Comparison of ENCODE assay signal across 8 mouse cellular contexts in genomic region chr2:117180250-117180885, GRCm38 (mm10). TPM values are rescaled to one million over a fixed set of nuclear protein-coding genes. Genes with fewer than 3 reads are reported as not detected.
A peak's percentile ranks its signal among the peaks of the same experiment; 100 is the strongest.
DNase-seq lines count a peak whose midpoint lies in the region; ATAC-seq lines count a peak whose summit lies in the region.

No protein-coding gene starts in this region.

- peaks cover 67% of the 10 kb centered on the region for H3K36me3 ChIP-seq in embryonic facial prominence, embryonic 14.5 days (ENCODE audit: control insufficient read depth, insufficient read depth, low read length)
- peaks cover 9% of the 10 kb centered on the region for H3K36me3 ChIP-seq in heart, embryonic 11.5 days (ENCODE audit: control insufficient read depth, insufficient read depth, low read length)
- peaks cover 13% of the 10 kb centered on the region; the same call in 1 of the 2 replicates for H3K36me3 ChIP-seq in liver, embryonic 12.5 days
- H3K36me3 ChIP-seq in neural tube, embryonic 11.5 days (ENCODE audit: control insufficient read depth, insufficient read depth, low read length), result peaks cover 4% of the 10 kb centered on the region
- peaks cover 17% of the 10 kb centered on the region for H3K36me3 ChIP-seq in stomach, embryonic 15.5 days

- 37% methylated on average over 7 of the region's 7 CpGs for WGBS in embryonic facial prominence, embryonic 14.5 days
- 42% methylated on average over 7 of the region's 7 CpGs for WGBS in heart, embryonic 11.5 days (ENCODE audit: insufficient replicate concordance)
- 43% methylated on average over 7 of the region's 7 CpGs for WGBS in liver, embryonic 12.5 days (ENCODE audit: insufficient replicate concordance)
- WGBS in neural tube, embryonic 11.5 days, result 49% methylated on average over 7 of the region's 7 CpGs
- 38% methylated on average over 7 of the region's 7 CpGs for WGBS in stomach, embryonic 15.5 days

- H3K4me3 ChIP-seq in embryonic facial prominence, embryonic 14.5 days (ENCODE audit: low read depth, low read length), result no peak overlapping the region
- no peak overlapping the region for H3K4me3 ChIP-seq in heart, embryonic 11.5 days (ENCODE audit: low read depth, low read length)
- H3K4me3 ChIP-seq in liver, embryonic 12.5 days, result no peak overlapping the region
- no peak overlapping the region for H3K4me3 ChIP-seq in neural tube, embryonic 11.5 days (ENCODE audit: low read depth, low read length)
- H3K4me3 ChIP-seq in stomach, embryonic 15.5 days (replicated peaks), result no peak overlapping the region

- no peak overlapping the region for H3K4me2 ChIP-seq in embryonic facial prominence, embryonic 14.5 days (ENCODE audit: low read depth, low read length)
- no peak overlapping the region for H3K4me2 ChIP-seq in heart, embryonic 11.5 days
- H3K4me2 ChIP-seq in liver, embryonic 12.5 days, result no peak overlapping the region
- no peak overlapping the region for H3K4me2 ChIP-seq in neural tube, embryonic 11.5 days (ENCODE audit: low read depth)
- no peak overlapping the region for H3K4me2 ChIP-seq in stomach, embryonic 15.5 days

- H3K27ac ChIP-seq in embryonic facial prominence, embryonic 14.5 days (replicated peaks; ENCODE audit: low read depth, low read length), result no peak overlapping the region
- no peak overlapping the region for H3K27ac ChIP-seq in heart, embryonic 11.5 days (ENCODE audit: low read depth, low read length)
- H3K27ac ChIP-seq in liver, embryonic 12.5 days, result no peak overlapping the region
- no peak overlapping the region for H3K27ac ChIP-seq in neural tube, embryonic 11.5 days (ENCODE audit: low read depth, low read length)
- H3K27ac ChIP-seq in stomach, embryonic 15.5 days, result no peak overlapping the region

- H3K27me3 ChIP-seq in embryonic facial prominence, embryonic 14.5 days (replicated peaks; ENCODE audit: control insufficient read depth, insufficient read depth, low read length), result no peaks in the 10 kb centered on the region
- H3K27me3 ChIP-seq in heart, embryonic 11.5 days (ENCODE audit: control insufficient read depth, insufficient read depth, low read length), result no peaks in the 10 kb centered on the region
- H3K27me3 ChIP-seq in liver, embryonic 12.5 days (replicated peaks), result no peaks in the 10 kb centered on the region
- H3K27me3 ChIP-seq in neural tube, embryonic 11.5 days (ENCODE audit: control insufficient read depth, insufficient read depth, low read length), result no peaks in the 10 kb centered on the region
- H3K27me3 ChIP-seq in stomach, embryonic 15.5 days (replicated peaks), result no peaks in the 10 kb centered on the region

- H3K4me1 ChIP-seq in embryonic facial prominence, embryonic 14.5 days (ENCODE audit: control insufficient read depth, insufficient read depth, low read length), result no peaks in the 10 kb centered on the region
- no peaks in the 10 kb centered on the region for H3K4me1 ChIP-seq in heart, embryonic 11.5 days (ENCODE audit: control insufficient read depth, insufficient read depth, low read length)
- no peaks in the 10 kb centered on the region for H3K4me1 ChIP-seq in liver, embryonic 12.5 days
- no peaks in the 10 kb centered on the region for H3K4me1 ChIP-seq in neural tube, embryonic 11.5 days (ENCODE audit: control insufficient read depth, insufficient read depth, low read length)
- H3K4me1 ChIP-seq in stomach, embryonic 15.5 days, result no peaks in the 10 kb centered on the region

- peak; percentile 89 for ATAC-seq in embryonic facial prominence, embryonic 14.5 days (ENCODE audit: low read depth)
- ATAC-seq in heart, embryonic 11.5 days (replicated peaks; ENCODE audit: insufficient number of reproducible peaks, low FRiP score, low TSS enrichment), result peak; percentile 52; the same call in 1 of the 2 replicates
- ATAC-seq in liver, embryonic 12.5 days, result peak; percentile 61; the same call in 1 of the 2 replicates
- peak; percentile 60 for ATAC-seq in neural tube, embryonic 11.5 days (ENCODE audit: insufficient read depth, low FRiP score, low TSS enrichment)
- ATAC-seq in stomach, embryonic 15.5 days (ENCODE audit: insufficient read depth, low FRiP score, low read depth), result peak; percentile 39; the same call in 1 of the 2 replicates

- no peak overlapping the region for H3K9ac ChIP-seq in embryonic facial prominence, embryonic 14.5 days (ENCODE audit: low read depth, low read length)
- H3K9ac ChIP-seq in heart, embryonic 11.5 days (ENCODE audit: low read depth, low read length), result no peak overlapping the region
- H3K9ac ChIP-seq in liver, embryonic 12.5 days, result no peak overlapping the region
- no peak overlapping the region for H3K9ac ChIP-seq in neural tube, embryonic 11.5 days (ENCODE audit: low read length)
- no peak overlapping the region for H3K9ac ChIP-seq in stomach, embryonic 15.5 days

- peak; percentile 84 to 86 for DNase-seq in B cell, adult 2 months
- DNase-seq in adrenal gland, postnatal 4 days (ENCODE audit: low spot score in 2 of 2), result peak; percentile 44 to 57
- DNase-seq in embryonic facial prominence, embryonic 14.5 days (ENCODE audit: low spot score), result peak; percentile 87
- DNase-seq in kidney, postnatal 10 days, result peak; percentile 90
- DNase-seq in neural tube, embryonic 11.5 days (ENCODE audit: low spot score), result peak; percentile 84

- no peaks in the 10 kb centered on the region for H3K9me3 ChIP-seq in embryonic facial prominence, embryonic 14.5 days (ENCODE audit: control insufficient read depth, low read length)
- no peaks in the 10 kb centered on the region for H3K9me3 ChIP-seq in heart, embryonic 11.5 days (replicated peaks; ENCODE audit: control insufficient read depth, low read length)
- H3K9me3 ChIP-seq in liver, embryonic 12.5 days (replicated peaks), result no peaks in the 10 kb centered on the region
- no peaks in the 10 kb centered on the region for H3K9me3 ChIP-seq in neural tube, embryonic 11.5 days (ENCODE audit: control insufficient read depth, low read length)
- no peaks in the 10 kb centered on the region for H3K9me3 ChIP-seq in stomach, embryonic 15.5 days

RNA-seq across cellular contexts. Expression of gene Spred1, which starts 59.2 kb away (rescaled TPM):
- total RNA-seq in adrenal gland, postnatal 4 days (2021), result 10 to 100 TPM; 92.8 to 98.8 TPM
- 26.6 and 27.5 TPM in 2 replicates for polyA plus RNA-seq in embryonic facial prominence, embryonic 14.5 days (2014; fragmentation: Nextera tagmentation; extraction: Ambion mirVana)
- polyA plus RNA-seq in heart, embryonic 11.5 days (2014; fragmentation: Nextera tagmentation; extraction: Ambion mirVana), result 9.8 and 10.9 TPM in 2 replicates
- 6.4 and 6.9 TPM in 2 replicates for polyA plus RNA-seq in liver, embryonic 12.5 days (2016; fragmentation: Nextera tagmentation; extraction: Ambion mirVana)
- 23.4 and 23.5 TPM in 2 replicates for polyA plus RNA-seq in neural tube, embryonic 11.5 days (2014; fragmentation: Nextera tagmentation; extraction: Ambion mirVana)
- 14.4 and 15.1 TPM in 2 replicates for polyA plus RNA-seq in stomach, embryonic 15.5 days (2015; fragmentation: Nextera tagmentation; extraction: Ambion mirVana)

Comparison
In these comparisons a context has a peak if more than half of its experiments do, and no peak if none do; other contexts are left out.
1. ATAC-seq: peak in every context shown above with its lines; median percentile 89 in embryonic facial prominence, embryonic 14.5 days; 61 in liver, embryonic 12.5 days; 60 in neural tube, embryonic 11.5 days; 52 in heart, embryonic 11.5 days; 39 in stomach, embryonic 15.5 days.